Mouse (Mus musculus) CH12.LX (cell line): ENCODE measurements around the gene V1ra8. TPM values are rescaled to one million over a fixed set of nuclear protein-coding genes. Genes with fewer than 3 reads are reported as not detected.

Source experiments
- DNase-seq: peaks from one replicate; pipeline ENCODE4 v3.0.0-alpha.2; 2013; ENCODE audit errors: extremely low read depth
- H3K27ac ChIP-seq: 2 replicates; pipeline ENCODE4 v1.5.1; 2012; ENCODE audit warnings: low read depth, mild to moderate bottlenecking, control low read depth, moderate library complexity; ENCODE audit not compliant: insufficient read depth
- H3K27me3 ChIP-seq: replicated peaks from 2 replicates; pipeline ENCODE3; 2012; ENCODE audit warnings: inconsistent platforms
- H3K36me3 ChIP-seq, 2 experiments: replicated peaks in 1 of 2; 2 replicates each; pipeline versions ENCODE3 to v1.6.1; 2012; ENCODE audit warnings: inconsistent platforms in 1 of 2, low read length in 1 of 2, mild to moderate bottlenecking in 1 of 2, mixed read lengths in 1 of 2, moderate library complexity in 1 of 2; ENCODE audit not compliant: control insufficient read depth in 1 of 2, insufficient read depth in 1 of 2
- H3K4me1 ChIP-seq, 2 experiments: 2 replicates each; pipeline ENCODE4 v1.6.1; 2012; ENCODE audit warnings: inconsistent platforms in 1 of 2, moderate library complexity in 1 of 2; ENCODE audit not compliant: insufficient read depth in 2 of 2, control insufficient read depth in 1 of 2
- H3K4me2 ChIP-seq: 2 replicates; pipeline ENCODE4 v1.6.1; 2012; ENCODE audit warnings: low read depth, mild to moderate bottlenecking, control low read depth; ENCODE audit not compliant: poor library complexity, insufficient read depth, severe bottlenecking
- H3K4me3 ChIP-seq, 3 experiments: fragments of 150-350 bp in 1 of 3; sonication (generic) in 1 of 3; replicated peaks in 1 of 3; 2 replicates each; pipeline versions ENCODE3 to v1.5.1; 2011 to 2012; ENCODE audit warnings: low read depth in 2 of 3, low read length in 2 of 3, mild to moderate bottlenecking in 2 of 3, moderate library complexity in 2 of 3, control low read depth in 1 of 3, improper control_type of control experiment in 1 of 3, inconsistent platforms in 1 of 3, mixed read lengths in 1 of 3; ENCODE audit not compliant: poor library complexity in 1 of 3
- H3K79me2 ChIP-seq: replicated peaks from 2 replicates; pipeline ENCODE4 v1.6.1; 2012; ENCODE audit warnings: mild to moderate bottlenecking, moderate library complexity; ENCODE audit not compliant: control insufficient read depth, poor library complexity, insufficient read depth, severe bottlenecking; ENCODE audit errors: extremely low read depth
- H3K9ac ChIP-seq: 2 replicates; pipeline ENCODE4 v1.6.1; 2012; ENCODE audit warnings: low read depth, mild to moderate bottlenecking, control low read depth, moderate library complexity; ENCODE audit not compliant: insufficient read depth
- H3K9me3 ChIP-seq: replicated peaks from 2 replicates; pipeline ENCODE3; 2012; ENCODE audit warnings: low read length, inconsistent platforms, mixed read lengths
- BHLHE40 ChIP-seq: IDR thresholded peaks from 2 replicates; pipeline ENCODE4 v1.6.1; 2011; ENCODE audit warnings: mild to moderate bottlenecking, low read depth, low read length, improper control_type of control experiment
- CHD2 ChIP-seq: IDR thresholded peaks from 2 replicates; pipeline ENCODE4 v1.6.1; 2011; ENCODE audit warnings: low read length, improper control_type of control experiment
- ELF1 ChIP-seq: IDR thresholded peaks from 2 replicates; pipeline ENCODE4 v1.6.1; 2014; ENCODE audit warnings: low read depth, mild to moderate bottlenecking, inconsistent platforms, low read length, improper control_type of control experiment
- EP300 ChIP-seq: IDR thresholded peaks from 2 replicates; pipeline ENCODE4 v1.6.1; 2011; ENCODE audit warnings: low read length, improper control_type of control experiment
- ETS1 ChIP-seq: conservative IDR thresholded peaks from 2 replicates; pipeline ENCODE4 v1.6.1; 2012; ENCODE audit warnings: low read depth, mild to moderate bottlenecking, inconsistent platforms, low read length, improper control_type of control experiment, moderate library complexity
- HCFC1 ChIP-seq: IDR thresholded peaks from 2 replicates; pipeline ENCODE4 v1.6.1; 2012; ENCODE audit warnings: low read depth, mild to moderate bottlenecking, inconsistent platforms, low read length, improper control_type of control experiment
- IRF4 ChIP-seq: IDR thresholded peaks from 2 replicates; pipeline ENCODE4 v1.6.1; 2014; ENCODE audit warnings: low read depth, mild to moderate bottlenecking, inconsistent platforms, low read length, improper control_type of control experiment
- JUND ChIP-seq: conservative IDR thresholded peaks from 2 replicates; pipeline ENCODE4 v1.6.1; 2011; ENCODE audit warnings: low read depth, low read length, improper control_type of control experiment
- MAX ChIP-seq: IDR thresholded peaks from 2 replicates; pipeline ENCODE4 v1.6.1; 2011; ENCODE audit warnings: low read length, improper control_type of control experiment
- MEF2A ChIP-seq: IDR thresholded peaks from 2 replicates; pipeline ENCODE4 v1.6.1; 2014; ENCODE audit warnings: low read depth, mild to moderate bottlenecking, inconsistent platforms, low read length, improper control_type of control experiment, borderline replicate concordance
- NRF1 ChIP-seq: IDR thresholded peaks from 2 replicates; pipeline ENCODE4 v1.6.1; 2014; ENCODE audit warnings: low read depth, mild to moderate bottlenecking, inconsistent platforms, low read length, improper control_type of control experiment, moderate library complexity
- PAX5 ChIP-seq: IDR thresholded peaks from 2 replicates; pipeline ENCODE4 v1.6.1; 2012; ENCODE audit warnings: low read length, inconsistent platforms, mixed read lengths
- POLR2AphosphoS2 ChIP-seq: IDR thresholded peaks from 2 replicates; pipeline ENCODE4 v1.6.1; 2011; ENCODE audit warnings: low read depth, low read length, improper control_type of control experiment
- RAD21 ChIP-seq: IDR thresholded peaks from 2 replicates; pipeline ENCODE4 v1.6.1; 2011; ENCODE audit warnings: low read depth, mild to moderate bottlenecking, low read length, improper control_type of control experiment, moderate library complexity
- USF1 ChIP-seq: IDR thresholded peaks from 2 replicates; pipeline ENCODE4 v1.6.1; 2014; ENCODE audit warnings: low read depth, mild to moderate bottlenecking, inconsistent platforms, low read length, improper control_type of control experiment
- ZKSCAN1 ChIP-seq: IDR thresholded peaks from 2 replicates; pipeline ENCODE4 v1.6.1; 2012; ENCODE audit warnings: low read depth, inconsistent platforms, low read length, improper control_type of control experiment, borderline replicate concordance
- ZMIZ1 ChIP-seq: IDR thresholded peaks from 2 replicates; pipeline ENCODE4 v1.6.1; 2012; ENCODE audit warnings: low read depth, mild to moderate bottlenecking, inconsistent platforms, low read length, improper control_type of control experiment
- dilution Hi-C: fragments of 300-500 bp; cut with MboI; formaldehyde crosslinking; loops from 2 replicates; pipeline ENCODE4 v1.14.3; 2020; ENCODE audit warnings: low sequenced_read_pairs; ENCODE audit not compliant: extremely low pct_unique_long_range_greater_than_20kb, extremely low pct_ligation_motif_present
- in situ Hi-C: fragments of 300-500 bp; cut with MboI; formaldehyde crosslinking; loops from 3 replicates; pipeline ENCODE4 v1.14.3; 2019; ENCODE audit warnings: low sequenced_read_pairs, low pct_ligation_motif_present, low pct_unique_long_range_greater_than_20kb, mixed read lengths
- polyA plus RNA-seq: library from polyadenylated mRNA; unstranded; fragments of >175 nt; gene quantifications from 2 replicates; pipeline ENCODE4 v1.2.1, GENCODE M21; 2012; ENCODE audit warnings: low read depth; ENCODE audit not compliant: insufficient read length
- total RNA-seq, 2 experiments: library from RNA; depleted of rRNA; stranded (reverse); fragments of 300-350 nt in 1 of 2; fragments of >200 nt in 1 of 2; gene quantifications; 2 replicates each; pipeline ENCODE4 v1.2.3; 2012 to 2014

The V1ra8 gene
- total and polyA plus RNA-seq, 3 experiments = not detected

GRCm38 (mm10) chr6:90232681-90233080, 30.1 kb downstream of the V1ra8 start:
- H3K4me3 ChIP-seq = no peak overlapping the region
- no peak overlapping the region for H3K9ac ChIP-seq
- H3K27me3 ChIP-seq = peaks cover 19% of the 10 kb centered on the region
- no peaks in the 10 kb centered on the region for H3K9me3 ChIP-seq
- H3K27ac ChIP-seq = no peak overlapping the region
- H3K36me3 ChIP-seq = no peaks in the 10 kb centered on the region
- H3K79me2 ChIP-seq = no peaks in the 10 kb centered on the region
- TF ChIP-seq JUND = no peak
- TF ChIP-seq HCFC1 = no peak
- TF ChIP-seq PAX5 = no peak
- no peak for TF ChIP-seq IRF4
- TF ChIP-seq CHD2 = no peak
- TF ChIP-seq MEF2A = no peak
- no peak for TF ChIP-seq POLR2AphosphoS2
- TF ChIP-seq ELF1 = no peak
- no peak for TF ChIP-seq ZKSCAN1
- TF ChIP-seq BHLHE40 = no peak
- no peak for TF ChIP-seq ZMIZ1
- TF ChIP-seq USF1 = no peak
- no peak for TF ChIP-seq MAX
- TF ChIP-seq, all 38 proteins: peak for 0
- Histone ChIP-seq H3K4me2 (no peak overlapping the region), H3K4me1 (no peaks in the 10 kb centered on the region)
- in situ Hi-C loops = no loop called here
- dilution Hi-C loops = no loop called here
- DNase-seq = no peak

- Histone ChIP-seq H3K9ac (no peak overlapping the region), H3K9me3 (no peaks in the 10 kb centered on the region), H3K4me2 (no peak overlapping the region), H3K27me3 (peaks cover 71% of the 10 kb centered on the region)
- in situ Hi-C loops = no loop called here
- TF ChIP-seq POLR2AphosphoS2 (no peak), ETS1 (no peak)
- TF ChIP-seq, all 38 proteins: peak for 0
- Histone ChIP-seq H3K4me1 (no peaks in the 10 kb centered on the region), H3K79me2 (no peaks in the 10 kb centered on the region), H3K27ac (no peak overlapping the region), H3K4me3 (no peak overlapping the region), H3K36me3 (no peaks in the 10 kb centered on the region)
- DNase-seq = no peak
- dilution Hi-C loops = no loop called here
Observed at GRCm38 (mm10) chr6:90244019-90244418, 41.4 kb downstream of the V1ra8 start.

GRCm38 (mm10) chr6:90246000-90246399, 43.4 kb downstream of the V1ra8 start, which contains the start of gene Vmn1r54:
Gene Vmn1r54 (plus strand): TSS chr6:90246300.
- no peak within 1 kb of the TSS for H3K27ac ChIP-seq
- H3K4me2 ChIP-seq = no peak within 1 kb of the TSS
- H3K79me2 ChIP-seq = no peaks in the 10 kb centered on the region
- no peak within 1 kb of the TSS for H3K4me3 ChIP-seq
- no peaks in the 10 kb centered on the region for H3K9me3 ChIP-seq
- no peak within 1 kb of the TSS for H3K9ac ChIP-seq
- no peaks in the 10 kb centered on the region for H3K36me3 ChIP-seq
- dilution Hi-C loops (no loop called here), in situ Hi-C loops (no loop called here)
- no peaks in the 10 kb centered on the region for H3K4me1 ChIP-seq
- DNase-seq = no peak
- H3K27me3 ChIP-seq = peaks cover 76% of the 10 kb centered on the region
- TF ChIP-seq CHD2 = no peak
- TF ChIP-seq RAD21 = no peak
- TF ChIP-seq NRF1 = no peak
- TF ChIP-seq ETS1 = no peak
- TF ChIP-seq EP300 = no peak
- TF ChIP-seq MAX = no peak
